Mouse (Mus musculus) erythroblast, embryonic 14.5 days (primary cell): ENCODE data around the gene Pde3a. TPM values are rescaled to one million over a fixed set of nuclear protein-coding genes. Genes with fewer than 3 reads are reported as not detected.

Experiments used
- H3K27me3 ChIP-seq: 2 replicates; pipeline ENCODE4 v1.6.1; 2012; ENCODE audit warnings: inconsistent platforms; ENCODE audit not compliant: control insufficient read depth
- H3K36me3 ChIP-seq: 2 replicates; pipeline ENCODE4 v1.6.1; 2012; ENCODE audit warnings: mild to moderate bottlenecking, inconsistent platforms; ENCODE audit not compliant: control insufficient read depth
- H3K4me1 ChIP-seq: 2 replicates; pipeline ENCODE4 v1.6.1; 2012; ENCODE audit warnings: inconsistent platforms; ENCODE audit not compliant: control insufficient read depth
- H3K4me3 ChIP-seq: replicated peaks from 2 replicates; pipeline ENCODE3; 2012; ENCODE audit warnings: moderate library complexity, mild to moderate bottlenecking, inconsistent platforms
- H3K9me3 ChIP-seq: 2 replicates; pipeline ENCODE4 v1.6.1; 2012; ENCODE audit warnings: low read length, inconsistent platforms, mixed read lengths; ENCODE audit not compliant: control insufficient read depth
- GATA1 ChIP-seq: IDR thresholded peaks from 2 replicates; pipeline ENCODE4 v1.6.1; 2012; ENCODE audit warnings: low read length, inconsistent platforms, mixed read lengths
- TAL1 ChIP-seq: IDR thresholded peaks from 3 replicates; pipeline ENCODE4 v1.6.1; 2012; ENCODE audit warnings: low read length, inconsistent platforms, mixed read lengths
- polyA plus RNA-seq: library from polyadenylated mRNA; stranded (reverse); fragments of >175 nt; gene quantifications from 2 replicates; pipeline ENCODE4 v1.2.3, GENCODE M21; 2012

Gene Pde3a
- polyA plus RNA-seq, 1 experiment, result not detected

DNA sequence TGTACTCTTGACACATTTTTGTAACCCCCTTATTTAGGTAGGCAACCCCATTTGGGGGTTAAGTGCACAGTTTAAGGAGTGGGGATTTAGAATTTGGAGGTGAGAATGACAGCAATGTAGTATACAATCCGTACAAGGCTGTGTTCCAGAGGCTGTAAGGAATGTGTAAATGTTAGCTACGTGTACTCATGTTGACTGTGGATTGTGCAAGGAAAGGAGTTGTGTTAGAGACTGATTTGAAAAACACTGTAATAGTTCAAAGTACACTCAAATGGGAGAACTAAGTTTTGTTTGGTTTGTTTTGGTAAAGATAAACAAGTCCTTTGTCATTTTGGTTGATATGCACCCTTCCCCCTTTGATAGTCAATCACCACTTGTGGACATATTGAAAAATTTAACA, 273.5 kb downstream of the Pde3a start:
- no peak for TF ChIP-seq TAL1
- no peak for TF ChIP-seq GATA1
- Histone ChIP-seq H3K9me3 (no peaks in the 10 kb centered on the region), H3K36me3 (no peaks in the 10 kb centered on the region), H3K4me3 (no peak overlapping the region), H3K27me3 (no peaks in the 10 kb centered on the region), H3K4me1 (no peaks in the 10 kb centered on the region)

DNA sequence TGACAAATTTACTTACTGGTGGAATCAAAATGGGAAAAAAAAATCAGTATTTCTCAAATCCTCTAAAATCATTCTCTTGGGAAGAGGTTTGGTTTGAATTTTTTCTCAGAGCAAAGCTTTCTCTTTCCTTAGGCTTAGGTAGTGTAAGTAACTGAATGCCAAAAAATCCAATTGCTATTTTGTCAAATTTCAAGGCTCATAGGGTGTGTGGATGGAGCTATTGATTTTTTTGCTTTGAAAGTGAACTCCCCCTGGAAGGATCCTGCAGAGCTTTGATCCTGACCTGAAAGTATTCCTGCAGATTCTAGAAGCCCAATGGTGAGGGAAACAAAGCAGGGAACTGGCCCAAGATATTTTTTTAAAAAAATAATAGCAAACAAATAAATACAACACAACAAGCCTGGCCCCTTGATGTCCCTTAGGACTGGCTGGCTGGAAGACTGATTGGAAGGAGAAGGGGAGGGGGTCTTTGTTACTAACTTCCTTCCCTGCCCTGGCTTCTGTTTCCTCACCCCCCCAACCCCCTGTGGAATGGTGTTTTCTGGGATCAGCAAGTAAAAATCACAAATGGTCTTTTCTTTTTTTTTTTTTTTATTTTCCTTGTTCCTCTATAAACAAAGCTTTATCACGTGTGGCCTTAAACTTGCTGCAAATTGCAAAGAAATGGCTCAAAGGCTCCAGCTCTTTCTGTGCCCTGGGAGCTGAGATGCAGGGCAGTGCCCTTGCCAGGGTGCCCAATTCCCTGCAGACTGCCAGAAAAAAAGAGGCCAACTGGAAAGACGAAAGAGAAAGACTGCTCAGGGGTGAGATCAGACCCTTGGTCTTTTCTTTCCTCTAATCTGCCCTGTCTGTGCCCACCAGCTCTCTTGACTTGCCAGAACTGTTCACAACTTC, 274.9 kb downstream of the Pde3a start, which contains the start of gene Slco1c1:
Slco1c1 (plus strand) TSS at position 622 of the 894 bp plus-strand sequence.
- no peak for TF ChIP-seq TAL1
- H3K27me3 ChIP-seq, result no peaks in the 10 kb centered on the region
- H3K4me1 ChIP-seq, result no peaks in the 10 kb centered on the region
- H3K9me3 ChIP-seq, result no peaks in the 10 kb centered on the region
- no peaks in the 10 kb centered on the region for H3K36me3 ChIP-seq
- H3K4me3 ChIP-seq, result no peak within 1 kb of the TSS

DNA sequence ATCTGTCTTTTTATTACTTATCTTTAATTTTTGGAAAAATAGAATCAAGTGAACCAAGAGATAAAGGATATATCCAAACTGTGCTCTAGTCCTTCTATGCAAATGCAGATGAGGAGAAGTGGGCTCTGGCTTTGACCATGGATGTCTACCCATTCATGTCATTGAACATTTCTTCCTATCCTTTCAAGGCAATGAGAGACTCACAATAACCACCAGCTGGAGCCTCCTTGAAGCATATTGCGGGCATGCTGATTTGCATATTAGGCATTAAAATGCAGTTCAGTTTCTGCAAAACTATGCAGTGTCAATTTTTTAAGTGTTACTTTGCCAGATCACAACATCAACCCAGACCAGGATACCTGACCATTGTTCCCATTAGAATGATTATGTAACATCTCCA, 276.7 kb downstream of the Pde3a start:
- Histone ChIP-seq H3K27me3 (no peaks in the 10 kb centered on the region), H3K4me1 (no peaks in the 10 kb centered on the region), H3K9me3 (peaks cover 2% of the 10 kb centered on the region; the same call in 1 of the 2 replicates), H3K36me3 (no peaks in the 10 kb centered on the region), H3K4me3 (no peak overlapping the region)
- TF ChIP-seq GATA1 (no peak), TAL1 (no peak)

DNA sequence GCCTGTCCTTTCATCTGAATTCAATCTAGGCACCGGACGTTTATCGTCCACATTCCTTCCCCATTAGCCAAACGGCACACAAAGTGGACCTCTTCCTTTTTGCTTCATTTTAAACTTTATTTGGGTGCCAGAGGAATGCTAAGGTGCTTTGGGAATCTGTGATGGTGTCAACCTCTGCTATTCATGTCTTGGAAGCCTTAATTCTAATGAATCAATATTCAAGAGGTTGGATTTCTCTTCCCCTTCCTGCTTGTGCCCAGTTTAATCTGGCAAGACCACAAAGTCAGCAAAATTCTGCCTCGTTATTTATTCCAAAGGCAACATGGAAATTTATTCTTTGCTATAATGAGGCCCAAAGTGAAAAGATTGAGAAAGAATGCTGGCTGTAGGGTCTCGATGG, 281.8 kb downstream of the Pde3a start:
- H3K4me3 ChIP-seq, result no peak overlapping the region
- H3K36me3 ChIP-seq, result no peaks in the 10 kb centered on the region
- no peaks in the 10 kb centered on the region for H3K4me1 ChIP-seq
- TF ChIP-seq GATA1, result no peak
- H3K27me3 ChIP-seq, result no peaks in the 10 kb centered on the region
- H3K9me3 ChIP-seq, result peaks cover 3% of the 10 kb centered on the region; the same call in 1 of the 2 replicates

DNA sequence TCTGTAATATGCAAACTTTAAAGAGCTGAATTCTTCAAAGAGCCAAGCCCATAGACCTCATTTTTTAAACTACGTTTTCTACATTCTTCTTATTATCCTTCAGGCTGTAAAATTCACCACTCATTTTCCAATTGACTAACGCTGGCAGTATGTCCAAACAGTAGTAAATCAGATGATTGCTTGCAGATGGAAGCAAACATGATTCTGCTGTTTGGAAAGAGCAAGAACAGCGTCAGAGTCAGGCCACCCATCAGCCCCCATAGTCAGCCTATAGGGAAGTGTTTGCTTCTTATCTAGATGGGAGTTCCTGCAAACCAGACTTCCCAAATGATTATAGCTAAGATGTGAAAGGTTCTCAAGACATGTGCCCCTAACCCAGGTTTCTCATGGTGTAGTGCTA, 288.2 kb downstream of the Pde3a start:
- Histone ChIP-seq H3K36me3 (no peaks in the 10 kb centered on the region), H3K4me1 (no peaks in the 10 kb centered on the region), H3K27me3 (no peaks in the 10 kb centered on the region), H3K9me3 (no peaks in the 10 kb centered on the region; the same call in 1 of the 2 replicates), H3K4me3 (no peak overlapping the region)
- TF ChIP-seq GATA1 (no peak), TAL1 (no peak)

DNA sequence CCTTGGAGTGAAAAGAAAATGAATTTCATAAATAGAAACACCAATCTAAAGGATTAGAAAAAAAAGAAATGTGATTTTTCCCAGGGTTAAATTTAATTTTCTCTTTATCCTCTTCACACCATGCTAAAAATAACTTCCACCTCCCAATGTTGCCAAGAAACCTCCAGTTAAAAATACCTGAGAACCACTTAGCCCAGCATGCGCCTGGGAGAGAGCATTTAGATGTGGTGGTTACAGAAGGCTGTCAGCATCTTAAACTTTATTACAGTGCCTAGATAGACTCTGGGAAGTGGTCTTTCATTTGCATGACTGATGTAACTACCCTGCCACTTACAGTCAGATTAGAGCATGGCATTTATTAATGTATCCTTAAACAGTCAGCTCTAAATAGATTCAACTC, 292.1 kb downstream of the Pde3a start:
- no peaks in the 10 kb centered on the region for H3K4me1 ChIP-seq
- H3K27me3 ChIP-seq, result no peaks in the 10 kb centered on the region
- no peaks in the 10 kb centered on the region for H3K36me3 ChIP-seq
- TF ChIP-seq GATA1 (no peak), TAL1 (no peak)
- no peak overlapping the region for H3K4me3 ChIP-seq
- H3K9me3 ChIP-seq, result no peaks in the 10 kb centered on the region; the same call in 1 of the 2 replicates

DNA sequence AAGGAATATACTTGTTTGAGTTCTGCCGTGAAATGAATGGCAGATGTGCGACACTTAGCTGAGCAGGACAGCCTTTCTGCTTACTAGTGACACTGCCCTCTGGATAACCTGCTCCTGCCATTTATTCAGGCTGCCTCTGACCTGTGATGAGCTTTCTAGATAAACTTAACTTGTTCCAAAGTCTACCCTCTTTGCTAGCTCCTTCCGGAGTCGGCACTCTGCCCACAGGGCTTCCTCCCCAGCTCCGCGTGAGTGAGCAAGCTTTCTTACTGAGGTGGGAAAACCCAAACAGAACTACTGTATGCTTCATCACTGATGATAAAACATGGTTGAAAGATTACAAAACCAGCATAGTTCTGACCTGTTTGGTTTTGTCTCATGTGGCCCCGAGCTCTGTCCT, 294.3 kb downstream of the Pde3a start:
- TF ChIP-seq GATA1 (no peak), TAL1 (no peak)

More for the DNA sequence above, 294.3 kb downstream of the Pde3a start:
- H3K9me3 ChIP-seq, result peaks cover 3% of the 10 kb centered on the region; the same call in 1 of the 2 replicates
- H3K36me3 ChIP-seq, result no peaks in the 10 kb centered on the region
- H3K27me3 ChIP-seq, result no peaks in the 10 kb centered on the region
- no peaks in the 10 kb centered on the region for H3K4me1 ChIP-seq
- H3K4me3 ChIP-seq, result no peak overlapping the region
